Mouse (Mus musculus) embryonic fibroblast, embryonic 13.5 days (primary cell): ENCODE results near the gene Tomm40. TPM values are rescaled to one million over a fixed set of nuclear protein-coding genes. Genes with fewer than 3 reads are reported as not detected.

Experiments
- H3K27ac ChIP-seq: 2 replicates; pipeline ENCODE4 v1.5.1; 2012; ENCODE audit warnings: low read length, control low read depth, inconsistent platforms; ENCODE audit not compliant: insufficient read depth
- H3K4me1 ChIP-seq: 2 replicates; pipeline ENCODE4 v1.6.1; 2011; ENCODE audit warnings: low read length; ENCODE audit not compliant: control insufficient read depth, insufficient read depth
- H3K4me3 ChIP-seq: 2 replicates; pipeline ENCODE4 v1.5.1; 2011; ENCODE audit warnings: mild to moderate bottlenecking, control low read depth, low read length; ENCODE audit not compliant: insufficient read depth
- CTCF ChIP-seq: IDR thresholded peaks from 2 replicates; pipeline ENCODE4 v1.5.1; 2011; ENCODE audit warnings: mild to moderate bottlenecking, control low read depth, low read length, moderate library complexity, borderline replicate concordance; ENCODE audit not compliant: insufficient read depth
- POLR2A ChIP-seq: IDR thresholded peaks from 2 replicates; pipeline ENCODE4 v1.6.1; 2011; ENCODE audit warnings: low read depth, mild to moderate bottlenecking, control low read depth, low read length, moderate library complexity
- polyA plus RNA-seq: library from polyadenylated mRNA; stranded (reverse); fragments of >200 nt; gene quantifications from 2 replicates; pipeline ENCODE4 v1.2.4, GENCODE M21; 2011; ENCODE audit warnings: low read depth; ENCODE audit not compliant: missing spikeins, insufficient read length

The Tomm40 gene
- polyA plus RNA-seq, 1 experiment: 38.1 TPM

DNA sequence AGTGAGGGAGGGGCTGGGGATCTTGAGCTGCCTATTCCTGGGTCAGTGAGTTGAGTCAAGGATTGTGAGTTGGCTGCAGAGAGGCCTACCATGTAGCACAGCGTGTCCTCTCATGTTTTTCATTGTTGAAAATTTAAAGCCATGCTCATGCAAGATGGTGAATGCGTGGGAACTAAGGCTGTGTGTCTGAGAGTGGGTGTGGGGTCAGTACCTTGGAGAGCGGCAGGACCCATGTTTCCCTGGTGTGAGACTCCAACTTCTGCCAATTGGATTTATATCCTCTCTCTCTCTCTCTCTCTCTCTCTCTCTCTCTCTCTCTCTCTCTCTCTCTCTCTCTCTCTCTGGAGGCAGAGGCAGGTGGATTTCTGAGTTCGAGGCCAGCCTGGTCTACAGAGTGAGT, 11.3 kb upstream of the Tomm40 start:
- no peak for TF ChIP-seq POLR2A
- no peak for TF ChIP-seq CTCF
- Histone ChIP-seq H3K4me3 (no peak overlapping the region), H3K4me1 (no peaks in the 10 kb centered on the region), H3K27ac (no peak overlapping the region)

DNA sequence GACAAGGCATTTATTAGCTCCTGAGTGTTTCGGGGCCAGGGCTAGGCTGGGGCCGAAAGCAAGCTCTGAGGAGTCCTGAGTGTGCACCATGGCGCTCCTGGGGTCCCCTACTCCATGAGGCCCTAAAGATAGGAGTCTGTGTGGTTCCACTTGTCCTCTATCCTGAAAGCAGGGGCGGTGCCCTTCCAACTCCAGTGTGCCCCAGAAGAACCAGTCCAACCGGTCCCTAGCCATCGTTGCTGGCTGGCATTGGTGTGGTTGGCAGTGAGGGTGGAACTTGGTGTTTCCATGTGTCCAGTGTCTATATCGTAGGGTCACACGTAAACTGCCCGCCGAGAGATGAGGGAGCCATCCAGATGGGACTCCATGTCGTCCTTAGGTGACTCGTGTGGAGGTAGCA, 8.9 kb upstream of the Tomm40 start:
- no peak for TF ChIP-seq CTCF
- no peak for TF ChIP-seq POLR2A
- Histone ChIP-seq H3K27ac (no peak overlapping the region), H3K4me1 (no peaks in the 10 kb centered on the region), H3K4me3 (no peak overlapping the region)

DNA sequence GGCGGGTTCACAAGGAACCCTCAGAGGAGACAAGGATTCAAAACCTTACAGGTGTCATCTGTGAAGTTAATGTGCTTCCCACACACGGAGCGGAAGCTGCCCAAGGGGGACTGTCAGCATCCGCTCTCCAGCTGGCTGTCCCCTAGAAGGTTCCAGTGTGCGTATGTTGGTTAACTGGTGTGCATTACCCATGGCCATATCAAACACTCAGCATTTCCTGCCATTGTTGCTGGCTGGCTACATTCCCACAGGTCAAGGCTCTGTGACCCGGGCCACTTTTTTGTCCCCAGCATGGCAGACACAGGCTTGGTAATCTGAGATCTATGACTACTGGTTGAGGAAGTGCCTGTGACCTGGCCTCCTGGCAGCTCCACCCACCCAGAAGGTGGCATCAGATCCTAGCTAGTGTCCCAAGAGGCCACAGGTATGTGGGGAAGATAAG, 7.5 kb upstream of the Tomm40 start:
- 0 out of 2 replicates have a peak, but pooled peaks cover under 1% of the 10 kb centered on the region for H3K4me1 ChIP-seq
- H3K27ac ChIP-seq: no peak overlapping the region
- TF ChIP-seq POLR2A (no peak), CTCF (no peak)
- no peak overlapping the region for H3K4me3 ChIP-seq

DNA sequence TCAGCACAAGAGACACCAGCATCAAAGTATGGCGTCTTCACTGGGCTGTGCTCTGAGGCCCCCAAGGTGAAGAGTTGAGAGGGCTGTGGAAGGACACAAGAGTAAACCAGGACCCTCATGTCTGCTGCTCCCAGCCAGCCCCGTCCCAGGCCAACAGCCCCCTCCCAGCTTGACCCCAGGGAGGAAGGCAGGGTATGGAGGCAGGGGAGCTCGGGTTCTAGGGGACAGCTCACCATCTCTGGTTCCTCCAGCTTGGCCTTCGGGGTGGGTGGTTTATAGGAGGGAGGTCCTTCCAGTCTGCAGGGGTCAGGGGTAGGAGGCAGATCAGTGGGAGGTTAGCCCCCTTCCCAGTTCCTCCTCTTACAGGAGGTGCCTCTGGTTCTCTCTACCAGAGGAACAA, 4.0 kb upstream of the Tomm40 start:
- Histone ChIP-seq H3K4me3 (no peak overlapping the region), H3K27ac (no peak overlapping the region), H3K4me1 (peaks cover 9% of the 10 kb centered on the region)
- TF ChIP-seq CTCF (no peak), POLR2A (no peak)

DNA sequence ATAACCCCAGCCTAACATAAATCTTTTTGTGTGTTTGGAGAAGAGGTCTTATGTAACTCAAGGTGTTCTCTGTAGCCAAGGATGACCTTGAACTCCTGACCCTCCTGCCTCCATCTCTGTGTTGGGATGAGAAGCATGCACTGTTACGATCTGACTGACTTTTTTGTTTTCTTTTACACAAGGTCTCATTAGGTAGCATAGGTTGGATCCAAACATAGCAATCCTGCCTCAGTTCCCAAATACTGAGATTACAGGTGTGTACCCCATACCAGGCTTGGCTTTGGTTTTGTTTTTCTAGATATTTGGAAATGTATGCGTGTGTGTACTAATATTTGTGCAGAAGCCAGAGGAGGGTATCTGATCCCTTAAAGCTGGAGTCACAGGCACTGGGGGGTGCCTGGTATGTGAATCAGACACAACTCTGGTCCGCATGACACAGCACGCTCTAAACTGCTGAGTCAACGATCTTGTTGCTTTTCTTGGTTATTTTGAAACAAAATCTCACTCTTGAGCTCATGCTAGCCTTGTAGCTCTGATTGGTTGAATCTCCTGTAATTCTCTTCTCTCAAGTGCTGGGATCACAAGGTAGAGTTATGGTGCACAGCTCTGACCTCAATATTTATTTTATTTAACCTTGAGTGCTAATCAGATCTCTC, 3.2 kb upstream of the Tomm40 start:
- Histone ChIP-seq H3K4me1 (peaks cover 9% of the 10 kb centered on the region), H3K27ac (no peak overlapping the region), H3K4me3 (no peak overlapping the region)
- TF ChIP-seq CTCF (no peak), POLR2A (no peak)

DNA sequence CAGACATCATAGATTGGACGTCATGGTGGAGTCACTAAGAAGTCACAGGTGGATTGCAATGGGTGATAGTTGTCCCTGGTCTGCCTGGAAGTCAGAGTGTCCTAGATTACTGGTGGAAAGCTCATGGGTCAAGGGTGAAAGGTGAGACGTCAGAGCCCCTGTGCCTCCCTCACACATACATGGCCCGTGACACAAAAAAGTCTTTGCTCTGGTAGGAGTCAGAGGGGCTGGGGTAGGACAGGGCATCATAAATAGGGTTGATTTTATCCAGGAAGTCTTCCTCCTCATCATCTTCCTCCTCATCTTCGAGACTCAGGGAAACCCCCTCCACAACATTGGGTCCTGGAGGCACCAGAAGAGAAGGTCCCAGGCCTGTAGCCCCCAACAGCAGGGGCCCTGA, 2.1 kb upstream of the Tomm40 start:
- no peak for TF ChIP-seq CTCF
- no peak for TF ChIP-seq POLR2A
- H3K27ac ChIP-seq: no peak overlapping the region
- no peak overlapping the region for H3K4me3 ChIP-seq
- peaks cover 9% of the 10 kb centered on the region for H3K4me1 ChIP-seq

DNA sequence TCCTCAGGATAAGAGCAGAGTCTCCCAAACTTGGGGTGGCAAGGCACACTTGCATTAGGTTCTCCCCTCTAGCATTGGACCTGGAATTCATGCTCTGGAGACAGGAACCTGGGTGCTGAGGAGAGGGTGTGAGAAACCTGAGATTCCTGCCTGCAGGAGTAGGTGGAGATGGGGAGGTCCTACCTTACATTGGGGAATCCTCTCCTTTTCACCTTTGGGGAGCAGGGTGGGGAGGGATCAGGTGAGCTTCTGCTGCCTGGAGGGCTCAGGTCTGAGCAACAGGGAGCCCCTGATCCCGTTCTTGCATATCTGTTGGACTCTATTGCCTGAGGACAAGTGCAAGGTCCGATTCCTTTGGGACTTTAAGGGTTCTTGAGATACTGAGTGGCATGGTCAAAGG, 1.6 kb upstream of the Tomm40 start:
- Histone ChIP-seq H3K4me1 (peaks cover 9% of the 10 kb centered on the region), H3K27ac (peak overlapping the region; percentile 91), H3K4me3 (peak overlapping the region; percentile 24)
- TF ChIP-seq CTCF (no peak), POLR2A (no peak)

DNA sequence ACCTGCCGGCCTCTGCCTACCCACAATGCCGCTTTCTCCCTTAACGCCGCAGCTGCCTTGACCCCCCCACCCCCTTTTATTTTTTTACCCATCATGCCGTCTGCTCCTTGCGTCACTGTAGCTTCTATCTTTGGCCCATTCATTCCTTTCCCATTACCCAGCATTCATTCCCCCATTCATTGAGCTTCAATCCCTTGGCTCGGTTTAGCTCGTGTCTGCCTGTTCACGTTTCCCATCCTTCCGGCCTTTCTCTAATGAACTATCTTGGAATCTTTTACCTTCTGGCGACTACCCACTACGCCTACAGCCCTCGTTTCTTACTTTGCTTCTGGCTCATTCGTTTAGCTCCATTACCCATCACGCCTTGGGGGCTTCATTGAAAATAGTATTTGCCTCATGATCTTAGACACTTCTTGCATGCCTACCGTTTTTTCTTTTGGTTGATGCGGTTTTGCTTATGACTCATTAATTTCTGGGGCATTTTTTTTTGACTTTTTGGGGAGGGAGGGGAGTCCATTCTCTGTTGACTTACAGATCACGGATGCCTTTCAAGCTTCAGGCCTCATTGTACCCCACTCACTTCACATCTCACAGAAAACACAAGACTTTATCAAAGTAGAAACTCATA, 931 bp upstream of the Tomm40 start:
- H3K4me1 ChIP-seq: peaks cover 9% of the 10 kb centered on the region
- H3K27ac ChIP-seq: peak overlapping the region; percentile 91
- TF ChIP-seq POLR2A (peak; percentile 19), CTCF (no peak)
- peak overlapping the region; percentile 24 for H3K4me3 ChIP-seq

DNA sequence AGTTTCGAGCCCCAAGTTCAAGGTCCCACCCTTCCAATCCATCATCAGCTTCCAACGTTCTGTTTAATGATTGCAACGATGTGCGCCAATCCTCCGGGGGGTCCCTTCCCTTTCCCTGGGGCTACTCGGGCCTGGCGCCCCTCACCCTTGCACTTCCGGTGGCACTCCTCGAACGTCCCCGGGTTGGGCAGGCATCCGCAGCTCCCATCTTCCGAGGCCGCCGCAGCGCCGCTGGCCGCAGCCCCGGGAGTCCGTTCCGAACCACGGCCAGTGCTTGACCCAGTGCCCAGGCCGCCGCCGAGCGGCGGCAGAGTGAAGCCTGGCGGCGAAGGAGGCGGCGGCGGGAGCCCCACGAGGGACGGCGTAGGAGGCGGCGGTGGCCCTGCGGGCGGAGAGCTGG, 402 bp downstream of the Tomm40 start:
- no peak for TF ChIP-seq POLR2A
- TF ChIP-seq CTCF: no peak
- H3K4me3 ChIP-seq: peak overlapping the region; percentile 96
- H3K27ac ChIP-seq: peak overlapping the region; percentile 45
- peaks cover 9% of the 10 kb centered on the region for H3K4me1 ChIP-seq

DNA sequence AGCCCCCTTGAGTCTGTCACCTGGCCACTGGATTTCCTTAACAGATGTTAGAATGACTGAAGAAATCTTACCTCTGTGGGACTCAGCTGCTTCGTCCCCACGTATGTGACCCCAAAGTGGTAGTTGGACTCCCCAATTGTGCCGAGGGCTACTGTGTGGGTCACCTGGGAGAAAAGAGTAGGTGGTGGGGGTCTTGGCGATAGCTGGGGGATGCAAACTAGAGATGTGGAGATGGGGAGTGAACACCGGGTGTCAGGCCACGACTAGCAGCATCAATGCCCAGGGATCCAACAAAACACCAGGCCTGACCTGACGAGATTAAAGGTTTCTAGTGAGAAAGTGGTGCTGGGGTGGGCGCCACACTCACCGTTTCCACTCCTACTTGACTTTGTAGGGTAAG, 1.6 kb downstream of the Tomm40 start:
- peaks cover 9% of the 10 kb centered on the region for H3K4me1 ChIP-seq
- TF ChIP-seq POLR2A: no peak
- TF ChIP-seq CTCF: no peak
- H3K27ac ChIP-seq: no peak overlapping the region
- peak overlapping the region; percentile 96; the same call in 1 of the 2 replicates for H3K4me3 ChIP-seq
